Mouse (Mus musculus) forebrain, embryonic 13.5 days (tissue): ENCODE measurements around the gene Ssbp4. TPM values are rescaled to one million over a fixed set of nuclear protein-coding genes. Genes with fewer than 3 reads are reported as not detected.
A peak's percentile ranks its signal among the peaks of the same experiment; 100 is the strongest.

Experiments
- ATAC-seq: fragments of 200-750 bp; cut with Nextera tagmentation; 2 replicates; pipeline ENCODE4 v1.8.0; 2017
- H3K27ac ChIP-seq: fragments of 300-500 bp; sonication (generic); 2 replicates; pipeline ENCODE4 v1.5.1; 2015; ENCODE audit warnings: inconsistent platforms, mild to moderate bottlenecking, moderate library complexity
- H3K27me3 ChIP-seq: fragments of 300-500 bp; sonication (generic); 2 replicates; pipeline ENCODE4 v1.6.1; 2015; ENCODE audit warnings: mild to moderate bottlenecking, inconsistent platforms
- H3K36me3 ChIP-seq: fragments of 300-500 bp; sonication (generic); 2 replicates; pipeline ENCODE4 v1.6.1; 2015; ENCODE audit warnings: mild to moderate bottlenecking, inconsistent platforms; ENCODE audit not compliant: poor library complexity, severe bottlenecking
- H3K4me1 ChIP-seq: fragments of 300-500 bp; sonication (generic); 2 replicates; pipeline ENCODE4 v1.6.1; 2015; ENCODE audit warnings: inconsistent platforms
- H3K4me2 ChIP-seq: fragments of 300-500 bp; sonication (generic); 2 replicates; pipeline ENCODE4 v1.6.1; 2015; ENCODE audit warnings: inconsistent platforms, mild to moderate bottlenecking, moderate library complexity
- H3K4me3 ChIP-seq: fragments of 300-500 bp; sonication (generic); 2 replicates; pipeline ENCODE4 v1.5.1; 2015; ENCODE audit warnings: mild to moderate bottlenecking, inconsistent platforms
- H3K9ac ChIP-seq: fragments of 300-500 bp; sonication (generic); 2 replicates; pipeline ENCODE4 v1.6.1; 2015; ENCODE audit warnings: mild to moderate bottlenecking, inconsistent platforms
- H3K9me3 ChIP-seq: fragments of 300-500 bp; sonication (generic); replicated peaks from 2 replicates; pipeline ENCODE4 v1.6.1; 2016; ENCODE audit warnings: inconsistent platforms
- WGBS: fragments of 180-500 bp; shearing (Covaris S2); methylation state at CpG from one replicate; pipeline ENCODE4 v1.1.7; 2015; 5-methylcytosine and 5-hydroxymethylcytosine counted together
- polyA plus RNA-seq: library from polyadenylated mRNA; unstranded; fragments of >200 nt; fragmentation: Nextera tagmentation; extraction: Ambion mirVana; gene quantifications from 2 replicates; pipeline ENCODE4 v1.2.1, GENCODE M21; 2015

Ssbp4 gene
- polyA plus RNA-seq, 1 experiment from 2014 or later, result 81.9 TPM

GRCm38 (mm10) chr8:70570990-70571389, 37.7 kb downstream of the Ssbp4 start:
- no peaks in the 10 kb centered on the region; the same call in 1 of the 2 replicates for H3K9me3 ChIP-seq
- no peaks in the 10 kb centered on the region for H3K27me3 ChIP-seq
- no peak overlapping the region for H3K4me3 ChIP-seq
- H3K4me1 ChIP-seq, result no peaks in the 10 kb centered on the region
- peaks cover 25% of the 10 kb centered on the region for H3K36me3 ChIP-seq
- no peak overlapping the region for H3K9ac ChIP-seq
- ATAC-seq, result no peak
- no peak overlapping the region for H3K27ac ChIP-seq
- no peak overlapping the region for H3K4me2 ChIP-seq
- 82% methylated on average over 6 of the region's 6 CpGs for WGBS

GRCm38 (mm10) chr8:70570360-70570759, 38.3 kb downstream of the Ssbp4 start:
- H3K9ac ChIP-seq, result no peak overlapping the region
- ATAC-seq, result no peak
- H3K4me3 ChIP-seq, result no peak overlapping the region
- H3K27ac ChIP-seq, result no peak overlapping the region
- H3K4me1 ChIP-seq, result peaks cover 6% of the 10 kb centered on the region
- H3K4me2 ChIP-seq, result no peak overlapping the region
- H3K27me3 ChIP-seq, result no peaks in the 10 kb centered on the region
- no peaks in the 10 kb centered on the region; the same call in 1 of the 2 replicates for H3K9me3 ChIP-seq
- peaks cover 24% of the 10 kb centered on the region for H3K36me3 ChIP-seq

- no peaks in the 10 kb centered on the region for H3K9me3 ChIP-seq
- H3K4me2 ChIP-seq, result no peak overlapping the region
- H3K9ac ChIP-seq, result 0 out of 2 replicates have a peak overlapping the region, but pooled peaks have one; percentile 8
- H3K27me3 ChIP-seq, result no peaks in the 10 kb centered on the region
- ATAC-seq, result no peak
- 78% methylated on average over 3 of the region's 3 CpGs for WGBS
- H3K36me3 ChIP-seq, result no peaks in the 10 kb centered on the region
- peaks cover 13% of the 10 kb centered on the region for H3K4me1 ChIP-seq
- H3K27ac ChIP-seq, result no peak overlapping the region
- no peak overlapping the region for H3K4me3 ChIP-seq
Observed at GRCm38 (mm10) chr8:70565561-70565960, 43.1 kb downstream of the Ssbp4 start.

GRCm38 (mm10) chr8:70564696-70565235, 43.9 kb downstream of the Ssbp4 start:
- no peak for ATAC-seq
- Histone ChIP-seq H3K4me1 (peaks cover 13% of the 10 kb centered on the region), H3K9ac (no peak overlapping the region), H3K4me3 (no peak overlapping the region), H3K27me3 (no peaks in the 10 kb centered on the region), H3K27ac (no peak overlapping the region), H3K36me3 (no peaks in the 10 kb centered on the region), H3K9me3 (no peaks in the 10 kb centered on the region), H3K4me2 (no peak overlapping the region)
- WGBS, result 83% methylated on average over 3 of the region's 3 CpGs

GRCm38 (mm10) chr8:70563763-70564387, 44.8 kb downstream of the Ssbp4 start:
- no peak overlapping the region for H3K9ac ChIP-seq
- no peak overlapping the region for H3K4me3 ChIP-seq
- ATAC-seq, result no peak
- no peak overlapping the region for H3K4me2 ChIP-seq
- peaks cover 13% of the 10 kb centered on the region for H3K4me1 ChIP-seq
- no peaks in the 10 kb centered on the region for H3K9me3 ChIP-seq
- no peaks in the 10 kb centered on the region for H3K36me3 ChIP-seq
- WGBS, result 91% methylated on average over 6 of the region's 6 CpGs
- no peaks in the 10 kb centered on the region for H3K27me3 ChIP-seq
- no peak overlapping the region for H3K27ac ChIP-seq

GRCm38 (mm10) chr8:70562802-70563201, 45.9 kb downstream of the Ssbp4 start:
- no peak for ATAC-seq
- Histone ChIP-seq H3K27me3 (no peaks in the 10 kb centered on the region), H3K4me1 (peaks cover 13% of the 10 kb centered on the region), H3K36me3 (no peaks in the 10 kb centered on the region), H3K4me3 (no peak overlapping the region), H3K9me3 (no peaks in the 10 kb centered on the region), H3K4me2 (no peak overlapping the region), H3K9ac (no peak overlapping the region), H3K27ac (no peak overlapping the region)
- 90% methylated on average over 3 of the region's 3 CpGs for WGBS

GRCm38 (mm10) chr8:70561809-70562535, 46.7 kb downstream of the Ssbp4 start:
- no peak overlapping the region for H3K4me3 ChIP-seq
- no peaks in the 10 kb centered on the region for H3K36me3 ChIP-seq
- 87% methylated on average over 7 of the region's 7 CpGs for WGBS
- ATAC-seq, result no peak
- no peaks in the 10 kb centered on the region for H3K9me3 ChIP-seq
- peaks cover 13% of the 10 kb centered on the region for H3K4me1 ChIP-seq
- no peak overlapping the region for H3K9ac ChIP-seq
- H3K4me2 ChIP-seq, result no peak overlapping the region
- no peaks in the 10 kb centered on the region for H3K27me3 ChIP-seq
- H3K27ac ChIP-seq, result no peak overlapping the region

GRCm38 (mm10) chr8:70561357-70561756, 47.3 kb downstream of the Ssbp4 start:
- Histone ChIP-seq H3K4me3 (no peak overlapping the region), H3K27ac (no peak overlapping the region), H3K9ac (no peak overlapping the region), H3K4me1 (peaks cover 13% of the 10 kb centered on the region), H3K9me3 (no peaks in the 10 kb centered on the region), H3K36me3 (no peaks in the 10 kb centered on the region), H3K4me2 (no peak overlapping the region), H3K27me3 (no peaks in the 10 kb centered on the region)
- WGBS, result 80% methylated on average over 4 of the region's 4 CpGs
- no peak for ATAC-seq

GRCm38 (mm10) chr8:70560564-70560963, 48.1 kb downstream of the Ssbp4 start:
- 71% methylated on average over 3 of the region's 3 CpGs for WGBS
- no peaks in the 10 kb centered on the region for H3K36me3 ChIP-seq
- no peaks in the 10 kb centered on the region for H3K27me3 ChIP-seq
- peaks cover 10% of the 10 kb centered on the region for H3K4me1 ChIP-seq
- H3K4me3 ChIP-seq, result no peak overlapping the region
- no peak overlapping the region for H3K4me2 ChIP-seq
- H3K9ac ChIP-seq, result no peak overlapping the region
- no peaks in the 10 kb centered on the region for H3K9me3 ChIP-seq
- no peak overlapping the region for H3K27ac ChIP-seq
- no peak for ATAC-seq

GRCm38 (mm10) chr8:70560096-70560495, 48.6 kb downstream of the Ssbp4 start:
- Histone ChIP-seq H3K4me3 (no peak overlapping the region), H3K27ac (no peak overlapping the region), H3K27me3 (no peaks in the 10 kb centered on the region), H3K9ac (no peak overlapping the region), H3K9me3 (no peaks in the 10 kb centered on the region), H3K4me2 (no peak overlapping the region), H3K36me3 (no peaks in the 10 kb centered on the region), H3K4me1 (peaks cover 5% of the 10 kb centered on the region; the same call in 1 of the 2 replicates)
- WGBS, result 95% methylated on average over 2 of the region's 2 CpGs
- no peak for ATAC-seq

GRCm38 (mm10) chr8:70558983-70559382, 49.7 kb downstream of the Ssbp4 start:
- WGBS, result 85% methylated on average over 3 of the region's 3 CpGs
- Histone ChIP-seq H3K4me3 (no peak overlapping the region), H3K27me3 (no peaks in the 10 kb centered on the region), H3K9ac (no peak overlapping the region), H3K36me3 (no peaks in the 10 kb centered on the region), H3K4me2 (no peak overlapping the region), H3K27ac (no peak overlapping the region), H3K4me1 (peaks cover 3% of the 10 kb centered on the region), H3K9me3 (no peaks in the 10 kb centered on the region)
- ATAC-seq, result no peak

- no peaks in the 10 kb centered on the region for H3K27me3 ChIP-seq
- 65% methylated on average over 4 of the region's 4 CpGs for WGBS
- no peak for ATAC-seq
- peaks cover 10% of the 10 kb centered on the region for H3K4me1 ChIP-seq
- H3K4me2 ChIP-seq, result no peak overlapping the region
- no peaks in the 10 kb centered on the region for H3K9me3 ChIP-seq
- no peak overlapping the region for H3K27ac ChIP-seq
- no peaks in the 10 kb centered on the region for H3K36me3 ChIP-seq
- no peak overlapping the region for H3K4me3 ChIP-seq
- H3K9ac ChIP-seq, result no peak overlapping the region
Observed at GRCm38 (mm10) chr8:70558334-70558733, 50.3 kb downstream of the Ssbp4 start.
